Mouse (Mus musculus) ES-CJ7 (cell line): ENCODE results near the gene Nkx2-3.

Experiments used
- DNase-seq: peaks from one replicate; pipeline ENCODE4 v3.0.0; 2011; ENCODE audit warnings: low read depth, low spot score

Gene Nkx2-3

GRCm38 (mm10) chr19:43612051-43612450 lies at the start of gene Nkx2-3:
Gene Nkx2-3 (plus strand): TSS chr19:43612325.
- peak; percentile 94 for DNase-seq

DNA sequence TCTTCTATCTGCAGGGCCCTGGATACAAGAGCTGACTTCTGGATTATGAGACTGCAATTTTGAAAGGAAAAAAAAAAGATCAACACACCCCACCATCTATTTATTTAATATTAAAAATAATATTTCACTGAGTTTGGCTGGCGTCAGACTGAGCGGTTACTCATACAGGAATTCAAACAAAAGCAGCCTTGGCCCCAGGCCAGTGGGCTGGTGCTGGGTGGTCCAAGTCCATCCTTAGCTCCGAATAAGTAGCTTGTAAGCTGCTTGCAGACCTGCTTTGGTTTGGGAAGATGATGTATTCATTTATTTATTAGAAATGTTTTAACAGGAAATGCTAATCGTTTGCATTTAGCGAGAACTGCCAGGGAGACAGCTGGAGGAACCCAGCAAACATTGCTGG lies 49.0 kb upstream of the Nkx2-3 start:
- no peak for DNase-seq

- DNase-seq: peak; percentile 54
These were observed 43.8 kb upstream of the Nkx2-3 start for GRCm38 (mm10) chr19:43568298-43568697.

DNA sequence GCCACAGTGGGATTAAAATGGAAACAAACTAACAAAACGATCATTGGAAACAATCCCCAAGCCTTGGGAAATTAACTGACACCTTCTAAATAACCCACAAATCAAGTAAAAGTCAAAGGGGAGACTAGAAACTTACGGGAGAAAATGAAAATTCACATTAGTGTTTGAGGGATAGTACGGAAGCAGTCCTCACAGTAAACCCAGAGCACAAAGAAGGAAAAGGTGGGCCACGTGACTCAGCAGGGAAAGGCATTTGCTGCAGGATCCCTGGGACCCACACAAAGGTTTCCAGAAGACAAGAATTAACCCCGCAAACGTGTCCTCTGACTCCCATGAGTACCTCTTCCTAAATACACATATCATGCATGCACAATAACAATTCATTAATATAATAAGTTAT lies 43.0 kb upstream of the Nkx2-3 start:
- DNase-seq: no peak

DNA sequence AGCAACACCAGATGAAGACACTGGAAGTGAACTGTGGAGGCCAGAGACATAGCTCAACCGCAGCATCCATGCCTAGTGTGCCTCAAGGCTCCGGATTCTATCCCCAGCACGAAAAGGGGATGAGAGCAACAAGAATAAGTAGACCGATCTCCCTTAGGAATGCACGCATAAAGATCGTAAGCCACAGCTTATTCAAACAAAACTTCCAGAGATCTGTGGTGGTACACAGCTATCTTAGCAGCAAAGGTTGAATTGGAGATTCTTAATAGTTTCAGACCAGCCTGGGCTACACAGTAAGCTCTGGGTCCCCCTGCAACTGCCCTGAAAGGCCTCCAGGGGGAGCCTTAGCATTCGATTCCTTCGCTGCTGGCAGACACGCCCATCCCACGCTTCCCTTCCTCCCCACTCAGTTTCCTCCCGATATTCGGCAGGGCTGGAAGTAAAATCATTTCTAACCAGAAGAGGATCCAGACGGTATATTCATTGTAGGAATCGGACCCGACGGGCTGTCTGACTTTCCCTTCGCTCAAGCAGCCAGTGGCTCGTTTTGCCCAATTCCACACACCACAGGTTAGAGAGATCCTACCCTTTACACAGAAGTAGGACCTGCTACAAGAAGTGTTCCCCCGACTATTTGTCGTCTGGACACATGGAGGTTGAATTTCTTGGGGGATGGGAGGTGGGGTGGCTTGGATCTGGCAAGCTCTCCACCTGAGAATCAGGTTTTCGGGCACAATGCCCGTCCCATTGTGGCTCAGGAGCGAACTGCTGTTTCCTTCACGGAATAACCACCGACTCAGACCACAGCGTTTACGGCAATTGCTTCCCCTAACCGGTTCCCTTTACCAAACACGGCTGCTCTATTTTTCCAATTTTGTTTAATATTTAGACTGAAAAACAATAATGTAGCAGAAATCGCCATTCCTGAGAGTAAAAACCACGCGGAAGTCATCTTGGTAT lies 41.0 kb upstream of the Nkx2-3 start:
- DNase-seq: peak; percentile 82

- no peak for DNase-seq
These were observed 32.9 kb upstream of the Nkx2-3 start for GRCm38 (mm10) chr19:43579081-43579796.

DNA sequence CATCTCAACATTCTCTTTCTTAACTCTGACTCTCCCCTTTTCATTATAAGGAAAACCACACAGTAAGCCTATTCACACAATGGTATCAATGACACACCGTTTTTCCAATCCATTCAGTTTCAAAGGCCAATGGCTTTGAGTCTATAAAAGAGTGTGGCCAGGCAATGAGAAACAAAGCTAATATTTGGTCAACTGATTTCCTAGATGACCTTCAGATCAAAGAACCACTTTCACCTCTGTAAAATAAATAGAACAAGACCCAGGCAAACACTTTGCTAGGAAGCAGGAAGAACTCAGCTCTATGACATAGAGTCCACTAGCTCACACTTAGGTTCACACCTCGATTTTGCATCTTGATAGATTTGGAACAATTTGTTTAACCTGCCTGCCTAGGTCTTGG lies 30.9 kb upstream of the Nkx2-3 start:
- DNase-seq: no peak

- DNase-seq: no peak
These were observed 28.9 kb upstream of the Nkx2-3 start for GRCm38 (mm10) chr19:43583192-43583591.

- DNase-seq: no peak
These were observed 28.5 kb upstream of the Nkx2-3 start for GRCm38 (mm10) chr19:43583595-43583994.

GRCm38 (mm10) chr19:43584788-43585187 lies 27.3 kb upstream of the Nkx2-3 start:
- peak; percentile 22 for DNase-seq

DNA sequence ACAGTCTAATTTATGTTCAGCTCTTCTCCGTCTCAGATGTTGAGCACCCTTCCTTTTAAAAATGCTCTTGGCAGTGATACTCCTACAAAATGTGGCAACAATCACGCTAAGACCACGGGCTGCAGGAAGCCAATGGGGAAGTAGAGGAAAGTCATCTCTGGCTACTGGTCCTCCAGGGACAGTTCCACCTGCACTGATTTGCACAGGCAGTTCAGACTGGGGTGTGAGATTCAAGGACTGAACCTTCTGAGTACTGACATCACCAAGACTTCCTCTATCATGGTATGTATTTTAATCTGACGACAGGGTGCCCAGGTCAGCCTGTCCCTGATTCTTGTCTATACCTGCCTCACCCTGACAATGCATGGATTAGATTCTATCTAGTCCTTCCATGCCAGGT lies 20.1 kb upstream of the Nkx2-3 start:
- no peak for DNase-seq

DNA sequence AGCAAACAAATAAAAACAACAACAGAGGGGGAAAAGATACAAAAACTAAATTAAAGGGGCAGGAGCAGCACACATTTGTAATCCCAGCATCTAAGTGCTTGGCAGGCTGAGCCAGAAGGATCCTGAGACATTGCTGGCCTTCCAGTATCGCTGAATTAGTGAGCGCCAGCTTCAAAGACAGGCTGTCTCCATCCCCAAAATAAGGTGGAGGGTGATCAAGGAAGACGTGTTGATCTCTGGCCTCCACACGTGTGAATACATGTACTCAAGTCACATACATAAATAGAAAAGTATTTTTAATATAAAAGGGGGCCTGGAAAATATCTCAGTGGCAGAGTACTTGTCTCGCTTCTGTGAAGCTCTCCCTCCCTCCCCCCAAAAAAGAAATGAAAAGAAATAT lies 15.1 kb upstream of the Nkx2-3 start:
- no peak for DNase-seq

DNA sequence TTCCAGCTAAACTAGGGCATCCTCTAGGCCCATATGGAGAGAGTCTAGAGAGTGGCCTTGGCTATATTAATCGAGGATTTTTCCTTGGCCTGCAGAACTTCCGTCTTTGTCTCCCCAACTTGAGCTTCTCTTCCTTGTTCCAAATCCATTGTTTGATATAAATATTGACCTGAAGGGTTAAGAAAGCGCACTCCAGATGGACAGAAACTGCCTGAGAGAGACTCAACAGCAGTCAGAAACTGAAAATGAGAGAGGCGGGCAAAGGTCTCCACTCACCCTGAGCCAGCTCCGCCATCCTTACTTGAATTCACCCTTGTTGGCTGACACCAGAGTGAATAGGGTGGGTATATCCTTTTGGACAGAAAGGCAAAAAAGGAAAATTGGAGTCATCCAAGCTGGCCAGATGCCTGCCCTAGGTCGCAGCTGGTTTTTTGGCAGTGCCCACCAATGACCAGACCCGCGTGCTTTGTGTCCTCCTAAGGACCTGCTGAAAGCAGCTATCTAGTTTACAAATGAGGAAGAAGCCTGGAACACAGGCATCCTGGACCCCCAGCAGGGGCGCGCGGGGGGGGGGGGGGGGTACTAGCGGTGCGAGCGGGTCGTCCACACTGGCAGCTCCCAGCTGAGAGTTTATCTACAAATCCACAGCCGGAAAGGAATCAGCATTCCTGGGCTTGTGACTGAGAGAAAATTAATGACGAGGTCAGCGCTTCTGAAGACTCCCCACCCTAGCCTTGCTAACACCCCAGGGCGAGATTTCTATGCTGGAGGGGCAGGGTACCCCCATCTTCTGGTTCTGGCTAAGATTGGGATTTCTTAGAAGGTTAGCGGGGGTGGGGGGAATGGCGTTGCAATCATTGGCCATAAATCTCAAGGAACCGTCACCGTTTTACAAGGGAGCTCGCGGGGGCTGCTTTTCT lies 13.1 kb upstream of the Nkx2-3 start:
- no peak for DNase-seq

DNA sequence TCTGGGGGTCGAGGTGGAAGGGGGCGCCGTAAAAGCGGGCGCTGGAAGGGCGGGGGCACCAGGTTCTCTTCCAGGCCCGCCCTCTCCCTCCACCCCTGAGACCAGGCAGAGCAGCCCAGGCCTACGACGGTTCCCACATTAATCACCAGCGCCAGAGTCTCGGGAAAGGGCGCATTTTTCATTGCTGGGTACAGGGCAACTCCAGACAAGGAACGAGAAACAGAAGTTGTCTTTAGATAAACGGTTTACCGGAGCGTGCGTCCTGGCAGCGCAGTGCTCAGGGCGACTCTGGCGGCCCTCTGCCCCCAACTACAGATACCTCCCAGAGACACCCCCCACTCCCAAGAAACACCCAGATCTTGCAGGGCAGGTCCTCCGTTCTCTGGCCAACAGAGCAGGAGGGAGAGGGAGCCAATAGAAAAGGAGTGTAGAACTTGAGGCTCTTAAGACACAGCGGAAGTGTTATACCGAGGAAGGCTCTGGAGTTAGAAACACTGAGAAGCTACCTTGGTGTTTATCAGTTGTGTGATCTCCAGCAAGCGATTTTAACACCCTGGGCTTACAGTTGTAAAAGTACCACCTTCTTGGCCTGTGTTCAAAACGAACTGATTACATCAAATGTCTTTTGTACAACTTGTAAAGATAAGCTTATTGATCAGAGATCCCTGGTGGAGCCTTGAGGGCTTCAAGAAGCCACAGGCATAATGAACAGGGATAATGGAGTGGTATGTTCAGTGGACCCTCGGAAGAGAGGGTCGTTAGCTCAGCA lies 12.2 kb upstream of the Nkx2-3 start:
- DNase-seq: no peak

GRCm38 (mm10) chr19:43600545-43601331 lies 11.4 kb upstream of the Nkx2-3 start:
- DNase-seq: no peak

DNA sequence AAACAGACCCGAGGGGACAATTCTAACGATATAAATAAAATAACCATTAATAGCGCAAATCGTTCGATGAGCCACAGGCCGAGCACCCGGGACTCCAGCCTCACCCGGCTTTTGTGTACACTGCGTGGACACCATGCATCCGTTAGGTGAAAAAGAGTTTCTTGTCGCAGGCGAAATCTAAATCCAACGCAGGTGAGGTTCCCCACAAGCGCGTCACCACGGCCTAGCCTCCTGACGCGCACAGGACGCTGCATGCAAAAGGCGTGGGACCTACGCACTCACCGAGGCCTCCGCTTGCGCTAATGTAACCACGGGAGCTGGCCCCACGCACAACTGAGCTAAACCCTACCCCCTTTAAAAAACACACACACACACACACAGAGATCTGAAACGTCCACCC lies 10.7 kb upstream of the Nkx2-3 start:
- DNase-seq: no peak

- DNase-seq: no peak
These were observed 10.0 kb upstream of the Nkx2-3 start for GRCm38 (mm10) chr19:43601996-43602590.

DNA sequence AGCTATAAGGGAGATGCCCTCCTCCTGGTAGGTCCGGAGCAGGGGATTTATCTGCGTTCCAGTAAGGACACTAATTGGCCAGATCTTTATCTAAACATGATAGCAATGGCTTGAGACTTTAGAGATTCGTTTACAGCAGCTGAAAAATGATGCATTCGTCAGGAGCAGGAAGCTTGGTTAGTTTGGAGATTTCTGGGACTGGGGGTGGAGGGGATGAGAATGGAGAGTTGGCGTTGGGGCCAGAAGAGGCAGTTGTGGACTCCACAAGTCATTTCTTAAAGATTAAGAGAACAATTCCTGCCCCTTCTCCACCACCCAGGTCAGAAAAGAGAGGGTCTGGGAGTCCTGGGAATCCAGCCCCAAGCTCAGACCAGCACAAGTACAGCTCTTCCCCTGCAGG lies 8.6 kb upstream of the Nkx2-3 start:
- no peak for DNase-seq

GRCm38 (mm10) chr19:43604492-43605120 lies 7.5 kb upstream of the Nkx2-3 start:
- no peak for DNase-seq
